Mouse (Mus musculus) myocyte (in vitro differentiated cells): ENCODE measurements around the gene Cdk2ap2.

Experiments
- MAX ChIP-seq: IDR thresholded peaks from one replicate; pipeline ENCODE4 v1.6.1; 2011; ENCODE audit warnings: low read depth, mild to moderate bottlenecking, control low read depth
- MYOG ChIP-seq, 3 experiments: IDR thresholded peaks; one replicate each; pipeline ENCODE4 v1.6.1; 2011; ENCODE audit warnings: control low read depth in 2 of 3, low read depth in 2 of 3, mild to moderate bottlenecking in 2 of 3; ENCODE audit not compliant: insufficient read length in 2 of 3, control insufficient read depth in 1 of 3, insufficient read depth in 1 of 3
- POLR2A ChIP-seq: IDR thresholded peaks from one replicate; pipeline ENCODE4 v1.6.1; 2011; ENCODE audit warnings: low read depth, mild to moderate bottlenecking, control low read depth, moderate library complexity; ENCODE audit not compliant: insufficient read length
- POLR2AphosphoS2 ChIP-seq: IDR thresholded peaks from one replicate; pipeline ENCODE4 v1.6.1; 2011; ENCODE audit warnings: low read depth, control low read depth; ENCODE audit not compliant: insufficient read length
- USF1 ChIP-seq: IDR thresholded peaks from one replicate; pipeline ENCODE4 v1.6.1; 2011; ENCODE audit warnings: low read depth, mild to moderate bottlenecking, control low read depth, moderate library complexity

GRCm38 (mm10) chr19:4081394-4081793 is 15.6 kb upstream of the Cdk2ap2 start, which contains the start of gene Cabp2:
- TF ChIP-seq USF1, result no peak
- no peak for TF ChIP-seq POLR2A
- TF ChIP-seq POLR2AphosphoS2, result no peak
- no peak for TF ChIP-seq MYOG (IDR thresholded peaks at IDR 0.05; ENCODE audit: control insufficient read depth in 1 of 3, insufficient read depth in 1 of 3, insufficient read length in 2 of 3, low read depth in 2 of 3)
- no peak for TF ChIP-seq MAX
